Mouse (Mus musculus): ENCODE results near the gene Cdk14. TPM values are rescaled to one million over a fixed set of nuclear protein-coding genes. Genes with fewer than 3 reads are reported as not detected.

Gene Cdk14
- polyA plus RNA-seq, 1 experiment from 2014 or later, result 35.8 TPM

- no peak overlapping the region for H3K27ac ChIP-seq
- H3K27me3 ChIP-seq, result no peaks in the 10 kb centered on the region
- H3K9ac ChIP-seq, result no peak overlapping the region
- H3K4me1 ChIP-seq (replicated peaks), result peaks cover 6% of the 10 kb centered on the region
- H3K4me3 ChIP-seq, result no peak overlapping the region
- ATAC-seq (ENCODE audit: low FRiP score), result peak; percentile 30; the same call in 1 of the 2 replicates
- H3K9me3 ChIP-seq, result no peaks in the 10 kb centered on the region
- 55% methylated on average over 1 of the region's 1 CpGs for WGBS
- no peak overlapping the region for H3K4me2 ChIP-seq
- H3K36me3 ChIP-seq, result no peaks in the 10 kb centered on the region
Observed at GRCm38 (mm10) chr5:5300290-5300689, 119.8 kb downstream of the Cdk14 start.

GRCm38 (mm10) chr5:5297222-5297621 is 122.9 kb downstream of the Cdk14 start:
- 76% methylated on average over 7 of the region's 7 CpGs for WGBS
- no peaks in the 10 kb centered on the region for H3K36me3 ChIP-seq
- no peak overlapping the region for H3K27ac ChIP-seq
- no peaks in the 10 kb centered on the region for H3K27me3 ChIP-seq
- H3K9ac ChIP-seq, result no peak overlapping the region
- no peak overlapping the region for H3K4me2 ChIP-seq
- H3K4me3 ChIP-seq, result no peak overlapping the region
- H3K9me3 ChIP-seq, result no peaks in the 10 kb centered on the region
- ATAC-seq (ENCODE audit: low FRiP score), result peak; percentile 49; the same call in 1 of the 2 replicates
- peaks cover 10% of the 10 kb centered on the region for H3K4me1 ChIP-seq (replicated peaks)

GRCm38 (mm10) chr5:5296773-5297172 is 123.3 kb downstream of the Cdk14 start:
- Histone ChIP-seq H3K4me2 (no peak overlapping the region), H3K27me3 (no peaks in the 10 kb centered on the region), H3K27ac (no peak overlapping the region), H3K36me3 (no peaks in the 10 kb centered on the region), H3K4me1 (replicated peaks) (peaks cover 13% of the 10 kb centered on the region), H3K9ac (no peak overlapping the region), H3K9me3 (no peaks in the 10 kb centered on the region), H3K4me3 (no peak overlapping the region)
- no peak for ATAC-seq (ENCODE audit: low FRiP score)

- no peak for ATAC-seq (ENCODE audit: low FRiP score)
- H3K9ac ChIP-seq, result no peak overlapping the region
- no peak overlapping the region for H3K4me2 ChIP-seq
- 81% methylated on average over 8 of the region's 8 CpGs for WGBS
- no peak overlapping the region for H3K27ac ChIP-seq
- no peaks in the 10 kb centered on the region for H3K27me3 ChIP-seq
- no peaks in the 10 kb centered on the region for H3K9me3 ChIP-seq
- no peaks in the 10 kb centered on the region for H3K36me3 ChIP-seq
- no peak overlapping the region for H3K4me3 ChIP-seq
- H3K4me1 ChIP-seq (replicated peaks), result peaks cover 13% of the 10 kb centered on the region
Observed at GRCm38 (mm10) chr5:5292830-5293542, 127.1 kb downstream of the Cdk14 start.

- no peak overlapping the region for H3K9ac ChIP-seq
- H3K4me2 ChIP-seq, result no peak overlapping the region
- H3K27me3 ChIP-seq, result no peaks in the 10 kb centered on the region
- peaks cover 13% of the 10 kb centered on the region for H3K4me1 ChIP-seq (replicated peaks)
- no peaks in the 10 kb centered on the region for H3K36me3 ChIP-seq
- H3K4me3 ChIP-seq, result no peak overlapping the region
- no peak for ATAC-seq (ENCODE audit: low FRiP score)
- no peak overlapping the region for H3K27ac ChIP-seq
- 69% methylated on average over 6 of the region's 6 CpGs for WGBS
- no peaks in the 10 kb centered on the region for H3K9me3 ChIP-seq
Observed at GRCm38 (mm10) chr5:5291321-5291991, 128.7 kb downstream of the Cdk14 start.

- H3K9ac ChIP-seq, result no peak overlapping the region
- no peaks in the 10 kb centered on the region for H3K27me3 ChIP-seq
- H3K27ac ChIP-seq, result no peak overlapping the region
- H3K4me2 ChIP-seq, result no peak overlapping the region
- H3K4me1 ChIP-seq (replicated peaks), result peaks cover 13% of the 10 kb centered on the region
- WGBS, result 73% methylated on average over 4 of the region's 4 CpGs
- H3K9me3 ChIP-seq, result no peaks in the 10 kb centered on the region
- no peaks in the 10 kb centered on the region for H3K36me3 ChIP-seq
- H3K4me3 ChIP-seq, result no peak overlapping the region
- no peak for ATAC-seq (ENCODE audit: low FRiP score)
Observed at GRCm38 (mm10) chr5:5290714-5291113, 129.4 kb downstream of the Cdk14 start.

- Histone ChIP-seq H3K4me3 (no peak overlapping the region), H3K36me3 (no peaks in the 10 kb centered on the region), H3K4me1 (replicated peaks) (peaks cover 4% of the 10 kb centered on the region; the same call in 1 of the 2 replicates), H3K9me3 (no peaks in the 10 kb centered on the region), H3K4me2 (no peak overlapping the region), H3K9ac (no peak overlapping the region), H3K27me3 (no peaks in the 10 kb centered on the region), H3K27ac (no peak overlapping the region)
- no peak for ATAC-seq (ENCODE audit: low FRiP score)
- WGBS, result 86% methylated on average over 3 of the region's 3 CpGs
Observed at GRCm38 (mm10) chr5:5285876-5286275, 134.2 kb downstream of the Cdk14 start.

GRCm38 (mm10) chr5:5284531-5284930 is 135.6 kb downstream of the Cdk14 start:
- Histone ChIP-seq H3K27ac (no peak overlapping the region), H3K4me3 (no peak overlapping the region), H3K36me3 (no peaks in the 10 kb centered on the region), H3K9ac (no peak overlapping the region), H3K4me1 (replicated peaks) (no peaks in the 10 kb centered on the region), H3K27me3 (no peaks in the 10 kb centered on the region), H3K9me3 (no peaks in the 10 kb centered on the region), H3K4me2 (no peak overlapping the region)
- WGBS, result 88% methylated on average over 5 of the region's 5 CpGs
- ATAC-seq (ENCODE audit: low FRiP score), result no peak

- no peaks in the 10 kb centered on the region for H3K27me3 ChIP-seq
- H3K36me3 ChIP-seq, result no peaks in the 10 kb centered on the region
- H3K9me3 ChIP-seq, result no peaks in the 10 kb centered on the region
- H3K27ac ChIP-seq, result no peak overlapping the region
- no peaks in the 10 kb centered on the region for H3K4me1 ChIP-seq (replicated peaks)
- no peak overlapping the region for H3K9ac ChIP-seq
- no peak for ATAC-seq (ENCODE audit: low FRiP score)
- H3K4me2 ChIP-seq, result no peak overlapping the region
- 88% methylated on average over 6 of the region's 6 CpGs for WGBS
- H3K4me3 ChIP-seq, result no peak overlapping the region
Observed at GRCm38 (mm10) chr5:5283756-5284430, 136.2 kb downstream of the Cdk14 start.

GRCm38 (mm10) chr5:5282425-5282824 is 137.7 kb downstream of the Cdk14 start:
- H3K4me1 ChIP-seq (replicated peaks), result no peaks in the 10 kb centered on the region
- no peaks in the 10 kb centered on the region for H3K36me3 ChIP-seq
- H3K4me2 ChIP-seq, result no peak overlapping the region
- WGBS, result 92% methylated on average over 5 of the region's 5 CpGs
- no peaks in the 10 kb centered on the region for H3K27me3 ChIP-seq
- no peak overlapping the region for H3K9ac ChIP-seq
- H3K9me3 ChIP-seq, result no peaks in the 10 kb centered on the region
- no peak overlapping the region for H3K4me3 ChIP-seq
- ATAC-seq (ENCODE audit: low FRiP score), result no peak
- H3K27ac ChIP-seq, result no peak overlapping the region

- ATAC-seq (ENCODE audit: low FRiP score), result peak; percentile 36; the same call in 1 of the 2 replicates
- WGBS, result 46% methylated on average over 2 of the region's 2 CpGs
- H3K9me3 ChIP-seq, result no peaks in the 10 kb centered on the region
- H3K4me3 ChIP-seq, result no peak overlapping the region
- H3K9ac ChIP-seq, result no peak overlapping the region
- H3K36me3 ChIP-seq, result no peaks in the 10 kb centered on the region
- H3K4me1 ChIP-seq (replicated peaks), result peaks cover 7% of the 10 kb centered on the region
- no peak overlapping the region for H3K4me2 ChIP-seq
- no peaks in the 10 kb centered on the region for H3K27me3 ChIP-seq
- H3K27ac ChIP-seq, result peak overlapping the region; percentile 9; the same call in 1 of the 2 replicates
Observed at GRCm38 (mm10) chr5:5275321-5275720, 144.8 kb downstream of the Cdk14 start.

- H3K4me1 ChIP-seq (replicated peaks), result peaks cover 7% of the 10 kb centered on the region
- 72% methylated on average over 6 of the region's 6 CpGs for WGBS
- no peak for ATAC-seq (ENCODE audit: low FRiP score)
Observed at GRCm38 (mm10) chr5:5274318-5274717, 145.8 kb downstream of the Cdk14 start.

More at GRCm38 (mm10) chr5:5274318-5274717, 145.8 kb downstream of the Cdk14 start:
- no peak overlapping the region for H3K9ac ChIP-seq
- H3K36me3 ChIP-seq, result no peaks in the 10 kb centered on the region
- no peak overlapping the region for H3K4me2 ChIP-seq
- no peaks in the 10 kb centered on the region for H3K9me3 ChIP-seq
- no peak overlapping the region for H3K27ac ChIP-seq
- H3K27me3 ChIP-seq, result no peaks in the 10 kb centered on the region
- no peak overlapping the region for H3K4me3 ChIP-seq

All from hindbrain, embryonic 13.5 days (tissue).